ENCODE assay signal across 24 mouse cellular contexts in genomic region chr13:6998094-6998493, GRCm38 (mm10).
DNase-seq lines count a peak whose midpoint lies in the region; ATAC-seq lines count a peak whose summit lies in the region.
"Had no signal": no experiment of that assay in that cellular context is flagged by ENCODE, and none has a peak within 500 bp of the region (broad histone marks: within the 10 kb centered on the region; RNA-seq: fewer than 3 reads in every experiment).

No protein-coding gene starts in this region.

- H3K4me2 ChIP-seq in heart, embryonic 12.5 days, result no peak overlapping the region
- H3K4me2 ChIP-seq in midbrain, embryonic 13.5 days (replicated peaks), result peak overlapping the region; percentile 39; the same call in 1 of the 2 replicates
- H3K4me2 ChIP-seq: embryonic facial prominence, embryonic 15.5 days; heart, embryonic 13.5 days; neural tube, embryonic 13.5 days had no signal

- H3K9ac ChIP-seq in heart, embryonic 12.5 days, result no peak overlapping the region
- no peak overlapping the region for H3K9ac ChIP-seq in midbrain, embryonic 13.5 days (replicated peaks)
- H3K9ac ChIP-seq: embryonic facial prominence, embryonic 15.5 days; heart, embryonic 13.5 days; liver, embryonic 14.5 days; neural tube, embryonic 13.5 days had no signal

- no peaks in the 10 kb centered on the region for H3K9me3 ChIP-seq in heart, embryonic 12.5 days (replicated peaks)
- H3K9me3 ChIP-seq in midbrain, embryonic 10.5 days (replicated peaks), result no peaks in the 10 kb centered on the region
- no peaks in the 10 kb centered on the region for H3K9me3 ChIP-seq in midbrain, embryonic 13.5 days
- H3K9me3 ChIP-seq: embryonic facial prominence, embryonic 15.5 days; neural tube, embryonic 13.5 days had no signal

- no peak for ATAC-seq in heart, embryonic 12.5 days (ENCODE audit: insufficient number of reproducible peaks, low FRiP score)
- peak; percentile 53; the same call in 1 of the 2 replicates for ATAC-seq in midbrain, embryonic 13.5 days
- ATAC-seq: intestine, embryonic 16.5 days had no signal

- no peak overlapping the region for H3K4me3 ChIP-seq in heart, embryonic 12.5 days
- H3K4me3 ChIP-seq in midbrain, embryonic 10.5 days, result no peak overlapping the region
- no peak overlapping the region for H3K4me3 ChIP-seq in midbrain, embryonic 13.5 days (replicated peaks)
- H3K4me3 ChIP-seq: embryonic facial prominence, embryonic 15.5 days; heart, embryonic 13.5 days; neural tube, embryonic 13.5 days had no signal

- H3K27ac ChIP-seq in heart, embryonic 12.5 days (ENCODE audit: poor library complexity, severe bottlenecking), result no peak overlapping the region
- peak overlapping the region; percentile 67; the same call in 1 of the 2 replicates for H3K27ac ChIP-seq in midbrain, embryonic 10.5 days (replicated peaks)
- H3K27ac ChIP-seq in midbrain, embryonic 13.5 days, result peak overlapping the region; percentile 61
- H3K27ac ChIP-seq: embryonic facial prominence, embryonic 15.5 days; heart, embryonic 13.5 days; kidney, postnatal 0 days; liver, embryonic 14.5 days; neural tube, embryonic 13.5 days had no signal

- H3K36me3 ChIP-seq in heart, embryonic 12.5 days, result no peaks in the 10 kb centered on the region
- no peaks in the 10 kb centered on the region for H3K36me3 ChIP-seq in midbrain, embryonic 10.5 days
- H3K36me3 ChIP-seq in midbrain, embryonic 13.5 days, result no peaks in the 10 kb centered on the region
- H3K36me3 ChIP-seq: embryonic facial prominence, embryonic 15.5 days; heart, embryonic 13.5 days; neural tube, embryonic 13.5 days had no signal

- 78% methylated on average over 9 of the region's 9 CpGs for WGBS in heart, embryonic 12.5 days
- 73% methylated on average over 9 of the region's 9 CpGs for WGBS in midbrain, embryonic 10.5 days
- WGBS in midbrain, embryonic 13.5 days, result 51% methylated on average over 9 of the region's 9 CpGs

- peak; percentile 33 for DNase-seq in heart, adult 11 months
- DNase-seq in midbrain, embryonic 10.5 days (ENCODE audit: low spot score), result no peak
- no peak for DNase-seq in right cerebral cortex, postnatal 14 days
- no peak for DNase-seq in urinary bladder, postnatal 14 days (ENCODE audit: low spot score)
- DNase-seq: adrenal gland, postnatal 25 days; B cell, adult 2 months; cerebellum, adult 11-12 months; cerebellum, adult 9-11 months; gastrocnemius, postnatal 25 days; heart, adult 18-20 months; heart, postnatal 10 days; kidney, adult 8-10 months; liver; lung, adult 2 months; lung, postnatal 14 days; thymus, postnatal 4 days had no signal

- H3K27me3 ChIP-seq in heart, embryonic 12.5 days (replicated peaks), result no peaks in the 10 kb centered on the region
- no peaks in the 10 kb centered on the region for H3K27me3 ChIP-seq in midbrain, embryonic 10.5 days (ENCODE audit: low read depth, poor library complexity, severe bottlenecking)
- H3K27me3 ChIP-seq in midbrain, embryonic 13.5 days, result no peaks in the 10 kb centered on the region
- H3K27me3 ChIP-seq: embryonic facial prominence, embryonic 15.5 days; heart, embryonic 13.5 days; neural tube, embryonic 13.5 days had no signal

- no peaks in the 10 kb centered on the region for H3K4me1 ChIP-seq in heart, embryonic 12.5 days (replicated peaks)
- H3K4me1 ChIP-seq in midbrain, embryonic 10.5 days, result peaks cover 12% of the 10 kb centered on the region
- peaks cover 9% of the 10 kb centered on the region for H3K4me1 ChIP-seq in midbrain, embryonic 13.5 days (replicated peaks)
- H3K4me1 ChIP-seq: embryonic facial prominence, embryonic 15.5 days; heart, embryonic 13.5 days; neural tube, embryonic 13.5 days had no signal
